Mouse (Mus musculus): ENCODE data around the gene Prcp. TPM values are rescaled to one million over a fixed set of nuclear protein-coding genes. Genes with fewer than 3 reads are reported as not detected.
A peak's percentile ranks its signal among the peaks of the same experiment; 100 is the strongest.

Prcp gene
- total and polyA plus RNA-seq, 2 experiments from 2014 or later = 12.8 to 20.1 TPM

DNA sequence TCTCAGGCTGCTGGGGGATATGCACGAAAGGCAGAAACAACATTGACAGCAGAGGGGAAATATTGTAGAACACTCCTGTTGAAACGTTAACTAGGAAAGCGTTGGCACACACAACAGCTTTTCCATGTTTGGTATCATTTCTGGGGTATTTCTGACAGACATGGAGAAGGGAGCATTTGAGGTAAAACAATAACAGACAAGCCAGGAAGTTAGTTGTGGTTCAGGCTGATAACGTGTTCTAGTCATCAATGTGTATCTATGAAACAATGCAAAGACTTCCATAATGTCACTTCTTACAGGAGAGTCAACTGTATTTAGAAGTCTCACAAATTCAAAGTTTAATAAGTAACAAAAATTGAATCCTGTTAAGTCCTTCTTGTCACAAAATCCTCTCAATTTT is 2.7 kb upstream of the Prcp start:
- Histone ChIP-seq H3K4me1 (ENCODE audit: insufficient read depth, low read length) (0 out of 2 replicates have a peak, but pooled peaks cover 4% of the 10 kb centered on the region), H3K4me2 (ENCODE audit: low read depth, low read length, poor library complexity, severe bottlenecking) (no peak overlapping the region), H3K27me3 (ENCODE audit: insufficient read depth, low read length) (no peaks in the 10 kb centered on the region), H3K27ac (ENCODE audit: low read depth, low read length) (no peak overlapping the region), H3K4me3 (ENCODE audit: low read depth, low read length) (no peak overlapping the region), H3K9ac (replicated peaks; ENCODE audit: low read length, poor library complexity, severe bottlenecking) (no peak overlapping the region), H3K36me3 (ENCODE audit: insufficient read depth, low read length) (no peaks in the 10 kb centered on the region), H3K9me3 (ENCODE audit: low read length) (no peaks in the 10 kb centered on the region)
- DNase-seq (ENCODE audit: low spot score) = no peak
- no peak for TF ChIP-seq CTCF (IDR thresholded peaks at IDR 0.05)
- no peak for ATAC-seq (ENCODE audit: low FRiP score)
- WGBS = 93% methylated on average over 4 of the region's 4 CpGs

DNA sequence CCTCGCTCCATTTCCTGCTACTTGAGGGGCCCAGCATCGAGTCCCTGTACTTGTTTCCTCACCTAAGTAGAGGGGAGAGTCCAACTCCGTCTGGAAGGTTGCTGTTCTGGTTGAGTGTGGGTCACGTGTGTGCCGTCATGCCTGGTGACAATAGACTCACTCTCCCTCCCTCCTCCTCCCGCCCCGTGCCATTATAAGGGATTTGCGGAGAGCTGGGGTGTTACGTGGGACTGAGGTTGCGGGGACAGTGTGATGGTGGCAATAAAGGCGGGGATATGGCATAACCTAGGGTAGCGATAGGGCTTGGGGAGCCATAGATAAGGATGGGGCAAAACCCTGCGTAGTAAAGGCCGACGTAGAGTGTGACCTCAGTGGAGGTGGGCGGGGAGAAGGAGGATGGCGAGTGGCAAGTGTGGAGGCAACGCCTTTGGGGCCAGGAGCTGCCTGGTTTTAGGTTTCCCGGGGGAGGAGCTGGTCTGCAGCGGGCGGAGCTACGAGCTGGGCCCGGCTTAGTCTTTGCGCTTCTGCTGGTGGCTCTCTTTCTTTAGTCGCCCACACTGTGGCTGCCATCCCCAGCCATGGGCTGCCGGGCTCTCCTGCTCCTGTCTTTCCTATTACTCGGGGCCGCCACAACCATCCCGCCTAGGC is 615 bp downstream of the Prcp start:
- peak overlapping the region; percentile 80 for H3K4me2 ChIP-seq (ENCODE audit: low read depth, low read length, poor library complexity, severe bottlenecking)
- H3K4me3 ChIP-seq (ENCODE audit: low read depth, low read length) = peak overlapping the region; percentile 49
- no peaks in the 10 kb centered on the region for H3K27me3 ChIP-seq (ENCODE audit: insufficient read depth, low read length)
- no peaks in the 10 kb centered on the region for H3K36me3 ChIP-seq (ENCODE audit: insufficient read depth, low read length)
- WGBS = under 1% methylated on average over 29 of the region's 29 CpGs
- DNase-seq (ENCODE audit: low spot score) = peak; percentile 94
- peak; percentile 91 for ATAC-seq (ENCODE audit: low FRiP score)
- peak overlapping the region; percentile 81 for H3K9ac ChIP-seq (replicated peaks; ENCODE audit: low read length, poor library complexity, severe bottlenecking)
- H3K9me3 ChIP-seq (ENCODE audit: low read length) = no peaks in the 10 kb centered on the region
- H3K4me1 ChIP-seq (ENCODE audit: insufficient read depth, low read length) = 0 out of 2 replicates have a peak, but pooled peaks cover 4% of the 10 kb centered on the region
- peak; percentile 1; the same call in 1 of the 2 replicates for TF ChIP-seq CTCF (IDR thresholded peaks at IDR 0.05)
- peak overlapping the region; percentile 94 for H3K27ac ChIP-seq (ENCODE audit: low read depth, low read length)

DNA sequence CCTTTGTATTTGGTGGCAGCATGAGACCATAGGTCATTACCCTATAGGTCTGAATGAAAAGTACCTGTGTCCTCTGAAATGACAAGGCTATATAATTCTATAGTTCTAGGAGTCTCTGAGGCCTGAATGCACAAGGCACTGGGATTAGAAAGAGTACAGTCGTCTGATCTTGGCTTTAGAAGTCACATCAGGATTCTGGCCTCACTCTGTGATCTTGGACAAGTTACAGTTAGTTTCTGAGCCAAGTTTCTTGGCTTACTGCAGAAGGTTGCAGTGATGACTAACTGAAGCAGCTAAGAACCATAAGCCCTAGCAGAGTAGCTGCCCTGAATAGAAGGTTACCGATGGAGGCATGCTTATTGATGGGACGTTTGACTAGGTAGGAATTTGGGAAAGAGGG is 1.8 kb downstream of the Prcp start:
- H3K4me1 ChIP-seq (ENCODE audit: insufficient read depth, low read length) = 0 out of 2 replicates have a peak, but pooled peaks cover 4% of the 10 kb centered on the region
- no peak overlapping the region for H3K27ac ChIP-seq (ENCODE audit: low read depth, low read length)

DNA sequence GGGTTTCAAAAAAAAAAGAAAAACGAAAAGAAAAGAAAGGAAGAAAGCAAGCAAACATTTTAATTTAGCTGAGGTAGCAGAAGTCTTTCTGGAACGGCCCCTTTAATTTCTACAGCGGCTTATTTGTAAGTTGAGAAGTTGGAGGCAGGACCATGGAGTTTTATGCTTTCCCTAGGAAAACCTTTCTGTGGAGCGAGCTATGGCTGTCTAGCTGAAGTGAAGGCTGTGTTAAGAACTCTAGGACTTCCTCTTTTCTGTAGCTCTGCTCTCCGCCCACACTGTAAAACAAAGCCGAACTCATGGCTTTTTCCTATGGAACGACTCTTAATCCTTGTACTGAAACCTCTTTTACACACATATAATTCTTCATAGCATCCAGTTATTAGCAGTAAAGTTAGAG is 2.3 kb downstream of the Prcp start:
- no peak overlapping the region for H3K27ac ChIP-seq (ENCODE audit: low read depth, low read length)
- no peak for TF ChIP-seq CTCF (IDR thresholded peaks at IDR 0.05)
- no peaks in the 10 kb centered on the region for H3K27me3 ChIP-seq (ENCODE audit: insufficient read depth, low read length)
- 0 out of 2 replicates have a peak, but pooled peaks cover 4% of the 10 kb centered on the region for H3K4me1 ChIP-seq (ENCODE audit: insufficient read depth, low read length)
- DNase-seq (ENCODE audit: low spot score) (no peak), ATAC-seq (ENCODE audit: low FRiP score) (no peak)
- WGBS = 46% methylated on average over 7 of the region's 7 CpGs
- H3K4me3 ChIP-seq (ENCODE audit: low read depth, low read length) = no peak overlapping the region
- H3K9ac ChIP-seq (replicated peaks; ENCODE audit: low read length, poor library complexity, severe bottlenecking) = no peak overlapping the region
- H3K4me2 ChIP-seq (ENCODE audit: low read depth, low read length, poor library complexity, severe bottlenecking) = peak overlapping the region; percentile 10; the same call in 1 of the 2 replicates
- H3K9me3 ChIP-seq (ENCODE audit: low read length) = no peaks in the 10 kb centered on the region
- no peaks in the 10 kb centered on the region for H3K36me3 ChIP-seq (ENCODE audit: insufficient read depth, low read length)

More for the DNA sequence above, 1.8 kb downstream of the Prcp start:
- no peaks in the 10 kb centered on the region for H3K9me3 ChIP-seq (ENCODE audit: low read length)
- H3K9ac ChIP-seq (replicated peaks; ENCODE audit: low read length, poor library complexity, severe bottlenecking) = no peak overlapping the region
- H3K4me3 ChIP-seq (ENCODE audit: low read depth, low read length) = no peak overlapping the region
- WGBS = 29% methylated on average over 3 of the region's 3 CpGs
- no peak for ATAC-seq (ENCODE audit: low FRiP score)
- no peaks in the 10 kb centered on the region for H3K27me3 ChIP-seq (ENCODE audit: insufficient read depth, low read length)
- peak; percentile 74 for DNase-seq (ENCODE audit: low spot score)
- H3K4me2 ChIP-seq (ENCODE audit: low read depth, low read length, poor library complexity, severe bottlenecking) = peak overlapping the region; percentile 80
- TF ChIP-seq CTCF (IDR thresholded peaks at IDR 0.05) = no peak
- no peaks in the 10 kb centered on the region for H3K36me3 ChIP-seq (ENCODE audit: insufficient read depth, low read length)

DNA sequence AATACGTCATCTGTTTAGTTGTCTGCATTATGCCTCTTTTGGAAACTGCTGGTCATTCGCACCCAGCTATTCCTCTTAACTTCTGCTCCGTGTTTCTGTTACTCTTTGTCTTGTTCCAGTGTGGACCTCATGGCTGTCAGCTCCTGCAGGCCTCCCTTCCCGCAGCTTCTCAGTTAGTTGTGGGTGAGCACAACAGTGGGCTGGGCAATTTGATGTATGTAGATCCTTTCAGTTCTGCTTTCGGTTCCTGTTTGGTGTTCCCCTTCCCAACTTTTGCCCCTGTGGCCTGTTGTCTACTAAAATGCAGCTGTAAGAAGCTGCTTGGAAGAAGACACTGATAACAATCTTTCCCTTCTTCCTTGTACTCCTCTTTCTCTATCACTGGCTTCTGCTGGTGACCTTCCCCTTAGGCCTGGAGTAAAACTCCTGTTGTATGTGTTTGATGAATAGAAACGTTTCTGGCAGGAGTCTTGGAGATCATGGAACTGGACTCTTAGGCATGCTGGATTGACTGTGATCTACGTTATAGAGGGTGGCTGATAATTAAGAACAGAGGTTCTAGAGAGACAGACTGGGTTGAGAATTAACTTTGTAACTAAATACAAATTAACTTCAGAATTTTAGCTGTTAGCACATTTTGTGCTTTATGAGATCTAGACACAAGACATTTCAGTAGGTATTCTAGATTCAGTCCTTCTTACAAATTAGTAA is 4.5 kb downstream of the Prcp start:
- no peak overlapping the region for H3K4me2 ChIP-seq (ENCODE audit: low read depth, low read length, poor library complexity, severe bottlenecking)
- TF ChIP-seq CTCF (IDR thresholded peaks at IDR 0.05) = no peak
- H3K9me3 ChIP-seq (ENCODE audit: low read length) = no peaks in the 10 kb centered on the region
- ATAC-seq (ENCODE audit: low FRiP score) = no peak
- H3K27ac ChIP-seq (ENCODE audit: low read depth, low read length) = no peak overlapping the region
- H3K36me3 ChIP-seq (ENCODE audit: insufficient read depth, low read length) = no peaks in the 10 kb centered on the region
- WGBS = 86% methylated on average over 7 of the region's 7 CpGs
- no peak overlapping the region for H3K9ac ChIP-seq (replicated peaks; ENCODE audit: low read length, poor library complexity, severe bottlenecking)
- H3K4me3 ChIP-seq (ENCODE audit: low read depth, low read length) = no peak overlapping the region
- H3K4me1 ChIP-seq (ENCODE audit: insufficient read depth, low read length) = 0 out of 2 replicates have a peak, but pooled peaks cover under 1% of the 10 kb centered on the region
- no peaks in the 10 kb centered on the region for H3K27me3 ChIP-seq (ENCODE audit: insufficient read depth, low read length)
- no peak for DNase-seq (ENCODE audit: low spot score)

All from midbrain, postnatal 0 days (tissue).